Mouse (Mus musculus): Measurements from ENCODE around the gene Celf5. TPM values are rescaled to one million over a fixed set of nuclear protein-coding genes. Genes with fewer than 3 reads are reported as not detected.
A peak's percentile ranks its signal among the peaks of the same experiment; 100 is the strongest.

Gene Celf5
- total RNA-seq, 2 experiments from 2014 or later, result 0.17 to 0.21 TPM

- DNase-seq, result peak in 1 of 2 experiments; percentile 16
These were observed 54.6 kb downstream of the Celf5 start for GRCm38 (mm10) chr10:81427804-81428506.

DNA sequence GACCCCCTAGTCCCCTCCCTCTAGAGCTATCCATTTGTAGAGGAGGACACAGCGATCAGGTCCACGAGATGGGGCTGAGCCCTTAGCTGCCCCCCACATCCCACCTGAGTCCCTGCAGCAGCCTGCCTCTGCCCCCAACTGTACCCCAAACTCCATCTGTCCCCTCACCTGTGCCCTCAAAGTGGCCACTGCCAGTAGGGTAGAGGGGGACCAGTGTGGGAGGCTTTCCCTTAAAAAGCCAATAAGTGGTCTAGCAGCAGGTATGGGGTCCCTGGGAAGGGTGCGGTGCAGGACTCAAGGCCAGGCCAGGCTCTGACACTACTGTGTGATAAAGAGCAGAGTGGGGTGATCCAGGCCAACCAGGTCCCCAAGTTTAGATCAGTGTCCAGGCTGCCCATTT, 55.2 kb downstream of the Celf5 start:
- DNase-seq, result no peak

- peak; percentile 84 for DNase-seq
These were observed 55.6 kb downstream of the Celf5 start for GRCm38 (mm10) chr10:81426897-81427296.

DNA sequence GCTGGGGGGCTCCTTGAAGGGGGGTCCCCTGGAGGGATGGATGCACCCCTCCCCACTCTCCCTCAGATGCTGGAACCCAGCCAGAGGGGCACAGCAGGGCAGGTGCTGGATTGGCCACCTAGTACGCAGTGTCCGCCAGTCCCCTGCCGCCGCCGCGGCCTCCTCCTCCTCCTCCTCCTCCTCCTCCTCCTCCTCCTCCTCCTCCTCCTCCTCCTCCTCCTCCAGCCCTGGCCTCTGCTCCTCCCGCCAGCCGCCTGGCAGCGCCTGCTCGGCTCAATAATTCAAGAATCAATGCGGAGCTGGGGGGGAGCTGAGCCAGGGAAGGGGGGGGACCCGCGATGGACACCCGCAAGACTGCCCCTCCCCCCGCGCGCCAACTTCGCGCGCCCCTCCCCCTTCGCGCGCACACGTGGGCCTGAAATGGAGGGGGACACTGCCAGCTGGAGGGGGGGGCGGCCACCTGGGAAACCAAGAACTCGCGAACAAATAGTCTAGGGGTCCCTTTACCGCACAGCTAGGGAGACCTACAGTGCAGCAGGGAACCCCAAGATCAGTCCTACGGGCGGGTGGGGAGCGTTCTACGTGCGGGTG, 56.3 kb downstream of the Celf5 start:
- peak; percentile 41 to 57 for DNase-seq

- DNase-seq, result peak; percentile 72 to 74
These were observed 57.2 kb downstream of the Celf5 start for GRCm38 (mm10) chr10:81425236-81425850.

GRCm38 (mm10) chr10:81424246-81425051, 58.1 kb downstream of the Celf5 start:
- DNase-seq, result peak; percentile 80 to 86

DNA sequence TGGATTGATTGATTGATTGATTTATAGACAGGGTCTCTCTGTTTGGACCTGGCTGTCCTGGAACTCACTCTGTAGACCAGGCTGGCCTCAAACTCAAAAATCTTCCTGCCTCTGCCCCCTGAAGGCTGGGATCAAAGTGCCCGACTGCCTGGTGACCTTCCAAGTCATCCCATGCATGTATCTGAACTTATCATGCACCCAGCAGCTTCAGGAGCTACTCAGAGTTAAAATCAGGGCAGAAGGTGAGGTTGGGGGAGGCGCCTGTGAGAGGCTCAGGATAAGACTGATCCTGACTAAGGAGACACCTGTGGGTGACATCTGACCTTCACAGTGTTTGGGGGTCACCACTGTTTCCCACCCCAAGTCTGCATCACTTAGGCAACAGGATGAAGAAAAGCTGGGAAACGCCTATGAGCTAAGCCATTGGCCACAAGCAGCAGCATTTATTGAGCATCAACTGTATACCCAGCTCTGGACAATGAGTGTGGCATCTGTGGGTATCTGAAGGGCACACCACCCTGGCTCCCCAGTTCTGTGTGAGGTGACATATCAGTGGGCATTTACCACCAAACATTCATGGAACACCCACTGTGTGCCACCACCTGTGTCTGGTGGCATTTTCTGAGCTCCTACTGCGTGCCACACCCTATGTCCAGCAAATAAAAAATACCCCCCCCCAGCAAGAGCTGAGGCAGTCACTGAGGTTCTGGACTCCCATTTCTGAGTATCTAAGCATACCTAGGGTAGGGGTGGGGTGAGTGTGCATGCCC, 58.8 kb downstream of the Celf5 start:
- DNase-seq, result peak; percentile 5 to 9

GRCm38 (mm10) chr10:81422661-81423217, 59.8 kb downstream of the Celf5 start:
- DNase-seq, result peak in 1 of 2 experiments; percentile 16

GRCm38 (mm10) chr10:81422191-81422590, 60.3 kb downstream of the Celf5 start:
- peak in 1 of 2 experiments; percentile 11 for DNase-seq

- DNase-seq, result peak in 1 of 2 experiments; percentile 70
These were observed 60.8 kb downstream of the Celf5 start for GRCm38 (mm10) chr10:81421797-81422100.

GRCm38 (mm10) chr10:81421041-81421796, 61.3 kb downstream of the Celf5 start:
- peak; percentile 4 to 50 for DNase-seq

DNA sequence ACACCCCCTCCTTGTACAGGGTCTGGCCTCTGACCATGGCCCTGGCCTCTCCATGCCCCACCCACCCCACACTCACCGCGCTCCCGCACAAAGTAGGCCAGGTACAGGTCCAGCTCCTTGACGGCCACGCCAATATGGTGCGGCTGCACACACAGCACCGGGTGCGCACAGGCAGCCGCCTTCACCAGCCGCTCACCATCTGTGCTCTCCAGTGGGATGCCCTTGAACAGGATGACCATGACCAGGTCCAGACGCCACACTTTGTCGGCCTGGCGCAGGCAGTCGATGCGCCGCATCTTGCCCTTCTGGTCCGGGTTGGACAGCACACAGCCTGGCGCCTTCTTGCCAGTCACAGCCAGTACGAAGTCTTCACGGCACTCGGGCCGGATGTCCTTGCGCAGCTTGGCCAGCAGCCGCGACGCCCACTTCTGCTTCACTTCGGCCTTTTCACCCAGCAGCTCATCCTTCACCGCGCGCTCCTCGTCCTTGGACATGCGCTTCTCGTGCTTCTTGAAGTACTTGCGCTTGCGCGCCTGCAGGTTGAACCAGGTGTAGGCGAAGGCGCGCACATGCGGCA, 62.2 kb downstream of the Celf5 start:
- DNase-seq, result peak in 1 of 2 experiments; percentile 21

DNA sequence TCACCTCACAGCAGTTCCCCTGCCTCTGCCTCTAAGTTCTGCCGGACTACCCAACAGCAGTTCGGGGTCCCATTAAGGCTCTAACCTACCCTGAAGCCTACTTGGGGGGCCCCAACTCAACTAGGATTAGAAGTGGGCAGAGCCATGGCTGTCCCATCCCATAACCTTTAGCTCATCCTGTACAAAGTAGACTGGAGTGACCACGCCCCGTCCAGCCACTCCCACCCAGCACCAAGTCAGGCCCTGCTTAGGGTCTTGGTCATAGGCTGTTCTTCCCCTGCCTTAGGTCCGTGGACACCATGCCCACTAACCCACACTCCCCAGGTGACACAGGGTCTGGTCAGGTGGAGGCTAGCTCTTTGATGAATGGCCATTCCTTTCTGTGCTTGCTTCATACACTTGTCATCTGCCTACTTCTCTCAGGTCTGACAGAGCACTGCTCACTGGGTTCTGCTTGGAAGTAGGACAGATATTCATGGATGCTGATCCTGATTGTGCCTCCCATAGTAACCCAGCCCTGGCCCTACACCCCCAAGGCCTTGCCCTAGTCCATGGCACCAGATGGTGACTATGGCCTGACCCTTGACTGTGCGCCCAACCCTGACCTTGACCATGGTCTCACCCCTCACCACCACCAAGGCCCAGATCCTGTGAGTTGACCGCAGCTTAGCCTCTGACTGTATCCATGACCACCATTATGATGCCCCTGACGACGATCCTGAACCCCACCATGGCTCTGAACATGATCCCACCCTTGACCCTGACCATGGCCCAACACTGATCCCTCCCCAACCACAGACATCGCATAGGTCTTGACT, 63.2 kb downstream of the Celf5 start:
- peak in 1 of 2 experiments; percentile 2 for DNase-seq

GRCm38 (mm10) chr10:81418216-81419070, 64.1 kb downstream of the Celf5 start:
- peak in 1 of 2 experiments; percentile 1 for DNase-seq

GRCm38 (mm10) chr10:81417227-81418215, 65.0 kb downstream of the Celf5 start:
- peak in 1 of 2 experiments; percentile 13 for DNase-seq

DNA sequence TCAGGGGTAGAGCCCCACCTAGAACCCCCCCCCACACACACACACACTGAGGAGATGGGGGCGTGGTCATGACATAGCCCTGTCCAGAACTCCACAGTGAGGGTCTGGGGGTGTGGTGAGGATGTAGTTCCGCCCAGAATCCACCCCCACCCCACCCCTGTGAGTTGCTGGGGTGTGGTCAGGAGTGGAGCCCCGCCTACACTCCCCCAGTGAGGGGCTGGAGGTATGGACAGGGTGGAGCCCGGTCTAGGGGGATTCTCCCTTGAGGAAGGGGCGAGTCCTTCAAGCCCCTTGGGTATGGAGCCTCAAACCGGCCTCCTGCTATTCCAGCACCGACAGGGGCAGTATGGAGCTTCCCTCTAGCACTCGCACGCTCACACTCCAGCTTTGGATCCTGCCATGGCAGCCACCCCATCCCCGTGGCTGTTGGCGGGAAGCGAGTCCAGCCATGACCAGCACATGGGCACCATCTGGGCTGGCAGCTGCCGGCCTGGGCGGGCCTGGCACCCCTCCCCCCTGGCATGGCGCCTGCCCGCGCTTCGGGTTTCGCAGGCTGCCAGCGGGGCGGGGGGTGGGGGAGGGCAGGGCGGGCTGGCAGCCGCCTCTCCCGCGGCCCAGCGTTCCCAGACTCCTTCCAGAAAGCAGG, 65.8 kb downstream of the Celf5 start:
- peak; percentile 88 to 91 for DNase-seq

Data from heart, adult 18-20 months (tissue).